Mouse (Mus musculus): ENCODE measurements around the gene Hes5.

Gene Hes5

GRCm38 (mm10) chr4:154943323-154944039 lies 17.2 kb upstream of the Hes5 start:
- DNase-seq: no peak

GRCm38 (mm10) chr4:154944121-154944590 lies 16.6 kb upstream of the Hes5 start:
- peak; percentile 88 for DNase-seq

- DNase-seq: peak; percentile 87
Observed at GRCm38 (mm10) chr4:154946319-154946718, 14.4 kb upstream of the Hes5 start.

- DNase-seq: no peak
Observed at GRCm38 (mm10) chr4:154948066-154948939, 12.4 kb upstream of the Hes5 start.

GRCm38 (mm10) chr4:154948940-154949588 lies 11.7 kb upstream of the Hes5 start:
- no peak for DNase-seq

- no peak for DNase-seq
Observed at GRCm38 (mm10) chr4:154949589-154949982, 11.1 kb upstream of the Hes5 start.

- DNase-seq: no peak
Observed at GRCm38 (mm10) chr4:154952461-154953241, 8.1 kb upstream of the Hes5 start.

GRCm38 (mm10) chr4:154956604-154957003 lies 4.1 kb upstream of the Hes5 start:
- DNase-seq: no peak

GRCm38 (mm10) chr4:154957289-154957993 lies 3.3 kb upstream of the Hes5 start:
- no peak for DNase-seq

- DNase-seq: no peak
Observed at GRCm38 (mm10) chr4:154958171-154958570, 2.6 kb upstream of the Hes5 start.

- DNase-seq: no peak
Observed at GRCm38 (mm10) chr4:154958621-154959020, 2.1 kb upstream of the Hes5 start.

GRCm38 (mm10) chr4:154960021-154960689 lies 568 bp upstream of the Hes5 start:
- no peak for DNase-seq

GRCm38 (mm10) chr4:154961226-154961738 lies 559 bp downstream of the Hes5 start:
- DNase-seq: no peak

GRCm38 (mm10) chr4:154961911-154962310 lies 1.2 kb downstream of the Hes5 start:
- DNase-seq: no peak

- DNase-seq: no peak
Observed at GRCm38 (mm10) chr4:154962683-154963082, 2.0 kb downstream of the Hes5 start.

- DNase-seq: no peak
Observed at GRCm38 (mm10) chr4:154963190-154963836, 2.6 kb downstream of the Hes5 start.

GRCm38 (mm10) chr4:154963901-154964580 lies 3.3 kb downstream of the Hes5 start, which contains the start of gene Pank4:
TSS of gene Pank4 (plus strand) at chr4:154964123.
- peak; percentile 95 for DNase-seq

GRCm38 (mm10) chr4:154964581-154965235 lies 4.0 kb downstream of the Hes5 start:
- no peak for DNase-seq

- DNase-seq: no peak
Observed at GRCm38 (mm10) chr4:154965856-154966255, 5.1 kb downstream of the Hes5 start.
